Mouse (Mus musculus): ENCODE results near the gene Ntng1.

Ntng1 gene

GRCm38 (mm10) chr3:110143206-110144061 is at the start of gene Ntng1:
Ntng1 (minus strand) TSS chr3:110144011.
- DNase-seq: peak in 1 of 2 experiments; percentile 2

DNA sequence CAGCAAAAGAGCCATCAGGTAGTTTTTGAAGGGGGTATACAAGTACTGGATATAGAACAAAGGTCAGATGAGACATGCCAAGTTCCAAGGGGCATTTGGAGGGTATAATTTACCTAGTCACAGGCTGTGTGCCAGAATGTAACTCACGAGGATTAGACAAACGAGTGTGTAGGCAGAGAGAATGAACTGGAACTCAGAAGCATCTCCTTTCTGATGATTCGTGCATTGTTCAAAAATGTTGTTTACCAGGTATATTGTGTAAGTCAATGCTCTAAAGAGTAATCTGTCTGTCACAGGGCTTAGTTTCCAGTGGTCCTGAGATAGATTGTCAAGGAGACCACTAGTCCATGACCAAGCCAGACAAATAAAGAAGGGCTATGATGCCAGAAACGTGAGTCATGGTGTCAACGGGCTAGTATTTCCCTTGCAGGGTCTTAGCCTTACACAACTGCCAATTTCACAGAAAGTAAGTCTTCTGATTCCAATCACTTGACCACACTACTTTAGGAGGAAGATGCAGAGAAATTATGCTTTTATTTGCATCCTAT is 43.7 kb upstream of the Ntng1 start:
- DNase-seq: no peak

GRCm38 (mm10) chr3:110149089-110149488 is 5.3 kb upstream of the Ntng1 start:
- DNase-seq: no peak

DNA sequence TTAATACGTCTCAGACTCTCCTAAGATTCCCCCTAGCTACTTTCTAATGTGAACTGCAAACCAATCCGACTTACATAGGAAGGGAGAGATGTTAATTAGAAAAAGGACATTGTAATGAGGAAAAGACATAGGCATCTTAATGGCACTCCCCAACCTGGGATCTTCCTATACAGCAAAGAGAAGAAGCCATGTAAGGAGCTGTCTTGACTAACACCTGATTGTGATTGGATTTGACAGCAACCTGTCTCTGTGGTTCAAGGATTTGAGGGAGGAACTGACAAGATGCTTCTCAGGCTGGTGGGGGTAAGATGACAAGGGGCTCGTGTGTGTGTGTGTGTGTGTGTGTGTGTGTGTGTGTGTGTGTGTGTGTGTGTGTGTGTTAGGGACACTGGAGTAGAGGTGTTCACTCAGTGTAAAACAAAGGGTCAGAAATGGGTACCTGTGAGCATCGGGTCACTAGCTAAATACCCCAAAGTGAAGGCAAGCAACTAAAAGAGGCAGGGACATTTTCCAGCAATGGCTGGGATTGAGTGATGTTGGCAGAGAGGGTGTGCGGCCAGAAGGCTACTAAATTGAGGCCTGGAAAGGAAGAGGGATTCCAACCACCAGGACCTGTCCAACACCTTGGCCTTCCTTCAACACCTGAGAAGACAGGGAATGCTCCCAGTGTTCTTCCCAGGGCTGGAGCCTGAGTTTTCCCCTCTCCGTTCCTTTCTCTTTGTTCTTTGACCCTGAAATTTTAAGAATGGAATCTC is 667 bp upstream of the Ntng1 start:
- no peak for DNase-seq

- DNase-seq: peak in 1 of 2 experiments; percentile 40
Observed at GRCm38 (mm10) chr3:110142314-110143205, 1.3 kb downstream of the Ntng1 start.

DNA sequence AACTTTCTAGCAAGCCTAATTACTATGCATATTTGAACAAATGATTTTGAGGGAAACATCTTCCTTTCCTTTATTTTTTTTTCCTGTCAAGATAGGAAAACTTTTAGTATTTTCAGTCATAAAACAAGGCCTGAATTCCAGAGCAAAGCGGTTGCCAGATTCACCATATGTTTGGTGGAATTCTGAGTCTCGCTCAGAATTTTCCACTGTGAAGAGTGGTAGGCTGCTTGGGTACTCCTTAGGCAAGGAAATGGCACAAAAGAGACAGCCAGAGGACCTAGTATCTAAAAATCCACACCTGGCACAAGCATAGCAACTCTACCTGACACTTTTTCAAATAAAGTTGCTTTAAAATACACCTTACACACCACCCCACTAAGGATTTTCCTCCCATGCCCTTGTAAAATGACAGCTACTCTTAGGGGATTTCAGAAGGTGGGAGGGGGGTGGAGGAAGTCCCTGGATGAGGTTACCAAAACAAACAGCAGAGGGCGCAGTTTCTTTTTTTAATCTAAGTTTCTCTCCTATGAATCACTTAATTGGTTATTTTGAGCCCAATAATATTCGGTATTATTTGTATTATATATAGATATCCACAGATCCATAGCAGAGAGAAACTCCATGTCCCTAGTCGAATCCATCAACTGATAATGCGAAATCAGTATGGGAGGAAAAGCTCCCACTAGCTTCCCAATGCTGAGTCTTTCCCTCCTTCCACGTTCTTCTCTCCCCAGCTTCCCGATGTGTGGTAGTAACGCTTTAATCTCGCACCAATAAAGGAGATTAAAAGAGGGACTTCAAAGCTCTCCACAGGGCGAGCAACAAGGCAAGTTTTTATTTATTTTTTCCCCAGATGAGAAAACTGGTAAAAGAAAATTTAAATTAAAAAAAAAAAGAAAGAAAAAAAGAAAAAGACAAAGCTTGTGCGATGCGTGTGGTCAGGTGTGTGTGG is 2.2 kb downstream of the Ntng1 start:
- peak in 1 of 2 experiments; percentile 65 for DNase-seq

DNA sequence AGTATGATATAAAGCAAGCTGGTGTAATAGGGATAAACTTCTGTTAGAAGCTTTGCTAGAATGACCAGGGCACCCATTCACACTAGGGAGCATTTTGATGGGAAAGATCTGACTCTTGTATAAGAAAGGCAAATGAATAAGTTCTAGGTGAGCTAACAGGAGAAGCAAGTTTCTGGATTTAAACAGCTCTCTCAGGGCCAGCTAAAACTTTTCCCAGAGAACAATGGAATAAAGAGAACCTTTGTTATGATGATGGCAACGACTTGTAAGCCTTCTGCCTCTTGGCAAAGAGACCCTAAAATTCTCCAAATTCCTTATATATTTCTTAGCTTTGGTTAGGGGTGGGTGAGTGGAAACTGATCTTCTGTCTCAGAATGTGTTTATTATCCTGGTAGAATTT is 7.7 kb downstream of the Ntng1 start:
- no peak for DNase-seq

GRCm38 (mm10) chr3:110133150-110133549 is 10.7 kb downstream of the Ntng1 start:
- no peak for DNase-seq

DNA sequence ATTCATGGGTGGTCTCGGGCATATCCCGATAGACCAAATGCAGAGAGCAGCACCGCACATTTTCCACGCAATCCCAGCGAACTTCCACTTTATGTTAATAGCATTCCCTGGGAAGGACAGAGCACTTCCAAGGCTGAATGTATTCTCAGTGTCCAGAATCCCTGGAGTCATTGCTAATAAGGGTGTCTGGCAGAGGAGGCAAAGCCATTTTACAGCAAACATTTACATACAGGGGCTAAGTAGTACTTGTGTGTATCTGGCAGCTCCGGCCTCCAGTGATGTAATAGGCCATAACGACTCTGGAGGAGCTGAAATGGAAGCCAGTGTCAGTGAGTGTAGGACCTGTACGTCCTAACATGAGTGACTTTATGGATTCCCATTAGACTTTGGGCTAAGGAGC is 11.5 kb downstream of the Ntng1 start:
- DNase-seq: no peak

- DNase-seq: no peak
Observed at GRCm38 (mm10) chr3:110131043-110131891, 12.5 kb downstream of the Ntng1 start.

GRCm38 (mm10) chr3:110129607-110130006 is 14.2 kb downstream of the Ntng1 start:
- DNase-seq: no peak

DNA sequence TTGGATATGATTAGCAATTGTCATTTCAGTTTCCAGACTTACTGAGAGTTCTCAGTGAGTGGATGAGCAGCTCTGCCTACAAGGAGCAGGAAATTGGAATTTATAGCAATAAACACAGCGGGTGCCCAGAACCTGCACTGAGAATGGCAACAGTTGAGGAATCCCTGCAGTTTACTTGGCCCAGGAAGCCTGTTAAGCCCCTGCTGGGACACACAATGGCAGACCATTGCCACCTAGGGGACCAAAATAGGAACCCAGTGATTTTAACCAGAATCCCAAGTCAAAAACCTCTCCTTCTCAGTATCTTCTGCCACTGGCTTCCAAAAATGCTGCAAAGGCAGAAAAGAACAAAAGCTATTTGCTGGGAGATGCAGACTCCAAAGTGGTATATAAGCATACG is 37.8 kb downstream of the Ntng1 start:
- DNase-seq: peak in 1 of 2 experiments; percentile 26

- no peak for DNase-seq
Observed at GRCm38 (mm10) chr3:110094407-110094806, 49.4 kb downstream of the Ntng1 start.

DNA sequence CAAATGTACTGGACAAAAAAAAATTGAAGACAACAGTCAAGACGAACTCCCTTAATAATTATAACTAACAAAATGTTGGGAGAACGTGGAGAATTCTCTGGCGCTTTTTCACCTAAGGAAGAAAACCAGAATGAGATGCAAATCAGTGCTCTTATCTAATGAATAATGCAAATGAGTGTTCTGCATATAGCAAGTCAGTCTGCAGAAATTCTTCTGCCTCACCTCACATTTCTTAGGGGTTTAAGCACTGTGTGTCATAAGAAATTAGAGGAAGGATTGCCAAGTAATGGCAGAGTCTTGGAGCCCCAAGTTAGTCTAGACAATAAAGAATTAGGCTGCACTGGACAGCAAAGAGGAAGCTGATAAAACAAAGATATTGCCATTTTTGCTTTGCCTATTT is 49.8 kb downstream of the Ntng1 start:
- no peak for DNase-seq

GRCm38 (mm10) chr3:110092521-110092920 is 51.3 kb downstream of the Ntng1 start:
- no peak for DNase-seq

DNA sequence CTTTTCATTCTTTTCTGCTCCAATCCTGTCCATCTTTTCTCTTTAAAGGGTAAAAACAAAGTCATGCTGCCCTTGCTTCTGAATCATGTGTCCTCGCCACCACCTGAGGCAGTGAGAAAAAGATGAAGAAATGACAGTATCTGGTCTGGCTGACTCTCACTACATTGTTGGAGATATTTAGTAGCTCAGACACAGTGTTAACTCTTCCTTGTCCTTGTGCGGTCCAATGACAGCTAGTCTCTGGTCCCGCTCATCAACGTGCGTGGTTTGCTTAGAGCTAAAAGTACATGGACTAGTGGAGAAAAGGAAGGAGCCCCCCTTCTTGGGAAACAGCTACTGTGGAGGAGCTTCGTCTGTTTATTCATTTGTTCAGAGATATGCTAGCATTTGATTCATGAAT is 56.6 kb downstream of the Ntng1 start:
- DNase-seq: no peak

- no peak for DNase-seq
Observed at GRCm38 (mm10) chr3:110085336-110085735, 58.5 kb downstream of the Ntng1 start.

- DNase-seq: no peak
Observed at GRCm38 (mm10) chr3:110064709-110065256, 79.0 kb downstream of the Ntng1 start.

- DNase-seq: no peak
Observed at GRCm38 (mm10) chr3:110055915-110056314, 87.9 kb downstream of the Ntng1 start.

GRCm38 (mm10) chr3:110055433-110055832 is 88.4 kb downstream of the Ntng1 start:
- DNase-seq: no peak
